Mouse (Mus musculus): ENCODE results near the gene Shisa9. TPM values are rescaled to one million over a fixed set of nuclear protein-coding genes. Genes with fewer than 3 reads are reported as not detected.

Gene Shisa9
- polyA plus RNA-seq, 2 experiments: 0.21 to 0.27 TPM

DNA sequence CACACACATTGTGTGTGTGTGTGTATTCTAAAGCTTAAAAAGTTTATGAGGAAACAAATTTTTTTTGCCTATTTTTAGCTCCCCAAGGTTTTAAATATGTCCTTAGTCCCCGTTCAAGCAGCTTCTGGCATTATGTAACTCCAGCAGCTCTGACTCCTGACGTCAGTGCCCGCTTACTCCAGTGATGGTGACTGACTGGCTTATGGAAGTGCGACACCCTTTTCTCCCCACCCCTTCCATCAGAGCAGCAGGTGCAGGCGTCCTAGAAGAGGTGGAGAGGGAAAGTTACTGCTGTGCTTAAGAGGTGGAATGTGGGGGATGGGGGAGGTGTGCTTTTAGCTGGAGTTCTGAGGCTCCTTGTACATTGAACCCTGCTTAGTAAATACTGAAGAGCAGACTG lies 213.7 kb downstream of the Shisa9 start:
- ATAC-seq (ENCODE audit: insufficient read depth) (no peak), DNase-seq (ENCODE audit: low read depth in 3 of 3, low spot score in 3 of 3) (no peak)
- TF ChIP-seq CTCF (IDR thresholded peaks at IDR 0.05; ENCODE audit: low read depth) (no peak), EP300 (IDR thresholded peaks at IDR 0.05; ENCODE audit: low read depth) (no peak)
- 51% methylated on average over 5 of the region's 5 CpGs for WGBS (ENCODE audit: insufficient replicate concordance)
- Histone ChIP-seq H3K4me2 (ENCODE audit: low read depth) (no peak overlapping the region), H3K9me3 (ENCODE audit: control insufficient read depth, low read length) (no peaks in the 10 kb centered on the region), H3K36me3 (replicated peaks; ENCODE audit: control insufficient read depth, insufficient read depth, low read depth) (no peaks in the 10 kb centered on the region), H3K9ac (replicated peaks) (no peak overlapping the region), H3K27ac (no peak overlapping the region), H3K4me3 (ENCODE audit: insufficient read depth in 1 of 2, low read depth in 2 of 2, low read length in 2 of 2) (no peak overlapping the region), H3K27me3 (ENCODE audit: control insufficient read depth, insufficient read depth, low read length) (no peaks in the 10 kb centered on the region), H3K4me1 (replicated peaks; ENCODE audit: control insufficient read depth in 2 of 2, insufficient read depth in 2 of 2, low read length in 1 of 2) (no peaks in the 10 kb centered on the region)

DNA sequence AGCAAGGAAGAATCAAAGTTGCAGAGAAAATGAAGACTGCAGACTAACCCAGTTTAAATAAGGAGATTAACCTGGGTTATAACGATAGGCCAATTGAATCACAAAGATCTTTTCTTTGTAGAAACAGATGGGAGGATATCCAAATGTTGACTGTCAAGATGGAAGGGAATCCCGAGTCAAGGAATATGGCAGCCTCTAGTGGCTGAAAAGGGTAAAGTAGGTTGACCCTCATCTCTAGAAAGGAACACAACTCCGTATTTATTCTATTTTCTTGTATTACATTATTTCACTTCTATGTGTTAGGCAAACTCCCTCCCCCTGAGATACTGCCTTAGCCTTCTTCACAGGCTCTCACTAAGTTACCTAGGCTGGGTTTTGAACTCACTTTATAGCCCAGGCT lies 217.3 kb downstream of the Shisa9 start:
- no peak overlapping the region for H3K4me2 ChIP-seq (ENCODE audit: low read depth)
- peaks cover 0 to 2% of the 10 kb centered on the region in 2 experiments; a peak in 1 of 4 replicates for H3K4me1 ChIP-seq (replicated peaks; ENCODE audit: control insufficient read depth in 2 of 2, insufficient read depth in 2 of 2, low read length in 1 of 2)
- no peak overlapping the region for H3K27ac ChIP-seq
- TF ChIP-seq CTCF (IDR thresholded peaks at IDR 0.05; ENCODE audit: low read depth) (peak; percentile 49), EP300 (IDR thresholded peaks at IDR 0.05; ENCODE audit: low read depth) (no peak)
- DNase-seq (ENCODE audit: low read depth in 3 of 3, low spot score in 3 of 3) (no peak), ATAC-seq (ENCODE audit: insufficient read depth) (no peak)
- H3K4me3 ChIP-seq (ENCODE audit: insufficient read depth in 1 of 2, low read depth in 2 of 2, low read length in 2 of 2): no peak overlapping the region
- H3K9ac ChIP-seq (replicated peaks): no peak overlapping the region
- no peaks in the 10 kb centered on the region for H3K36me3 ChIP-seq (replicated peaks; ENCODE audit: control insufficient read depth, insufficient read depth, low read depth)
- H3K9me3 ChIP-seq (ENCODE audit: control insufficient read depth, low read length): no peaks in the 10 kb centered on the region
- 15% methylated on average over 3 of the region's 3 CpGs for WGBS (ENCODE audit: insufficient replicate concordance)
- H3K27me3 ChIP-seq (ENCODE audit: control insufficient read depth, insufficient read depth, low read length): no peaks in the 10 kb centered on the region

DNA sequence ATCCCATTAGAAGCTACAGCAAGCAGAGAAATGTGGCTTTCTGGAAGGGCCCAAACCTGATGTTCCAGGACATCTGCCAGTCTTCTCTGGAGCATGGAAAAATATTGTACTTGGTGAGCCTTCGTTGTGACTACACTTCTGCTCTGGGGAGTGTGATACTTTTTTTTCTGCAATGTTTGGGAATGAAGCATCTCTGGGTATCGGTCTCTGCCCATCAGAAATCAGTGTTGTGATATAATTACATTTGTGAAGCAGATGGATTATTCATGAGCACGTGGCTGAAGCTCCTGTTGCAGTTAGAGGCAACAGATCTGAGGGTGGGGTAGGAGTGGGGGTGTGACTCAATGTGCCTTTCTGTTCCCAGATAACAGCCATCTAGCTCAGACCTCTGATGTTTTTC lies 218.2 kb downstream of the Shisa9 start:
- no peaks in the 10 kb centered on the region for H3K27me3 ChIP-seq (ENCODE audit: control insufficient read depth, insufficient read depth, low read length)

DNA sequence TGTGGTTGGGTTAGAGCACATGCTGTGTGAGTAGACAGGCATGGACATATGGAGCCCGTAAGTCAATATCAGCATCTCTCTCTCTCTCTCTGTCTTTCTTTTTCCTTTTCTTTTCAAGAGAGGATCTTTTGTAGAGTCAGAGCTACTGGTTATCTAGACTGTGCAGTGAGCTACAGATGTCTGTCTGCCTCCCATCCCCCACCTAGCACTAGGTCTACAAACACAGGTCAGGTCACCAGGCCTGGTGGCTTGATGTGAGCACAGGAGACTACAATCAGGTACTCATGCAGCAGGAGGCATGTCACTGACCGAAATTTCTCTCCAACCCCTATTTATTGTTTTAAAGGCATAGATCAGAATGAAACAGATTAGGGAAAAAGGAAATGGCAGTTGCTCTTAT lies 219.1 kb downstream of the Shisa9 start:
- H3K9ac ChIP-seq (replicated peaks): no peak overlapping the region

More for the DNA sequence above, 218.2 kb downstream of the Shisa9 start:
- Histone ChIP-seq H3K9ac (replicated peaks) (no peak overlapping the region), H3K4me1 (replicated peaks; ENCODE audit: control insufficient read depth in 2 of 2, insufficient read depth in 2 of 2, low read length in 1 of 2) (peaks cover 0 to 2% of the 10 kb centered on the region in 2 experiments; a peak in 1 of 4 replicates), H3K36me3 (replicated peaks; ENCODE audit: control insufficient read depth, insufficient read depth, low read depth) (no peaks in the 10 kb centered on the region), H3K4me2 (ENCODE audit: low read depth) (no peak overlapping the region), H3K9me3 (ENCODE audit: control insufficient read depth, low read length) (no peaks in the 10 kb centered on the region), H3K27ac (no peak overlapping the region), H3K4me3 (ENCODE audit: insufficient read depth in 1 of 2, low read depth in 2 of 2, low read length in 2 of 2) (no peak overlapping the region)
- 47% methylated on average over 3 of the region's 3 CpGs for WGBS (ENCODE audit: insufficient replicate concordance)
- TF ChIP-seq CTCF (IDR thresholded peaks at IDR 0.05; ENCODE audit: low read depth): no peak
- no peak for ATAC-seq (ENCODE audit: insufficient read depth)
- no peak for DNase-seq (ENCODE audit: low read depth in 3 of 3, low spot score in 3 of 3)

DNA sequence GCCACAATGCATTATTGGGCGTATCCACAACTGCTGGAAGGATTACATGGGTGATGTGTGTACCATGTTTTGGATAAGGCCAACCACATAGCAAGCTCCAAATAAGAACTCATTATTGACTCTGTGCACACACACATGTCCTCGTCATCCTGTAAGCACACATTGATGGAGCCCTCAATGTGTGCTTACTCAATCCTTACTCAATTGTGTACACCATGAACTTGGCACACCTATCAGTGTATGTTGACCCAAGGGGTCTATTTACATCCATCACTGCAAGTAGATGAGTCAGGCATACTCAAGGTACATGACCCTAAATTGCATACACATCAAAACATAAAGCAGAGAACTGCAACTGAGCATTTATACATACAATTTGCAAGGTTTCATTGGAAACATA lies 220.5 kb downstream of the Shisa9 start:
- no peak for DNase-seq (ENCODE audit: low read depth in 3 of 3, low spot score in 3 of 3)
- whole genome bisulfite sequencing (ENCODE audit: insufficient replicate concordance): 62% methylated on average over 2 of the region's 2 CpGs
- H3K4me1 ChIP-seq (replicated peaks; ENCODE audit: control insufficient read depth in 2 of 2, insufficient read depth in 2 of 2, low read length in 1 of 2): peaks cover 0 to 2% of the 10 kb centered on the region in 2 experiments; a peak in 1 of 4 replicates
- H3K36me3 ChIP-seq (replicated peaks; ENCODE audit: control insufficient read depth, insufficient read depth, low read depth): no peaks in the 10 kb centered on the region
- no peak overlapping the region for H3K4me3 ChIP-seq (ENCODE audit: insufficient read depth in 1 of 2, low read depth in 2 of 2, low read length in 2 of 2)
- H3K4me2 ChIP-seq (ENCODE audit: low read depth): no peak overlapping the region
- no peaks in the 10 kb centered on the region for H3K9me3 ChIP-seq (ENCODE audit: control insufficient read depth, low read length)
- no peak for TF ChIP-seq EP300 (IDR thresholded peaks at IDR 0.05; ENCODE audit: low read depth)
- TF ChIP-seq CTCF (IDR thresholded peaks at IDR 0.05; ENCODE audit: low read depth): no peak
- no peak overlapping the region for H3K27ac ChIP-seq
- ATAC-seq (ENCODE audit: insufficient read depth): no peak
- H3K27me3 ChIP-seq (ENCODE audit: control insufficient read depth, insufficient read depth, low read length): no peaks in the 10 kb centered on the region
- no peak overlapping the region for H3K9ac ChIP-seq (replicated peaks)

More for the DNA sequence above, 219.1 kb downstream of the Shisa9 start:
- no peak overlapping the region for H3K4me2 ChIP-seq (ENCODE audit: low read depth)
- H3K36me3 ChIP-seq (replicated peaks; ENCODE audit: control insufficient read depth, insufficient read depth, low read depth): no peaks in the 10 kb centered on the region
- H3K9me3 ChIP-seq (ENCODE audit: control insufficient read depth, low read length): no peaks in the 10 kb centered on the region
- TF ChIP-seq EP300 (IDR thresholded peaks at IDR 0.05; ENCODE audit: low read depth) (no peak), CTCF (IDR thresholded peaks at IDR 0.05; ENCODE audit: low read depth) (no peak)
- ATAC-seq (ENCODE audit: insufficient read depth) (no peak), DNase-seq (ENCODE audit: low read depth in 3 of 3, low spot score in 3 of 3) (no peak)
- H3K27me3 ChIP-seq (ENCODE audit: control insufficient read depth, insufficient read depth, low read length): no peaks in the 10 kb centered on the region
- H3K27ac ChIP-seq: no peak overlapping the region
- H3K4me1 ChIP-seq (replicated peaks; ENCODE audit: control insufficient read depth in 2 of 2, insufficient read depth in 2 of 2, low read length in 1 of 2): peaks cover 0 to 2% of the 10 kb centered on the region in 2 experiments; a peak in 1 of 4 replicates
- 35% methylated on average over 2 of the region's 2 CpGs for WGBS (ENCODE audit: insufficient replicate concordance)
- H3K4me3 ChIP-seq (ENCODE audit: insufficient read depth in 1 of 2, low read depth in 2 of 2, low read length in 2 of 2): no peak overlapping the region

All from liver, embryonic 14.5 days (tissue).